Mouse (Mus musculus): ENCODE data around the gene Ascc1. TPM values are rescaled to one million over a fixed set of nuclear protein-coding genes. Genes with fewer than 3 reads are reported as not detected.

Gene Ascc1
- polyA plus RNA-seq, 1 experiment, result 11.9 TPM

GRCm38 (mm10) chr10:60062931-60063330 is 60.3 kb downstream of the Ascc1 start:
- Histone ChIP-seq H3K4me1 (ENCODE audit: control insufficient read depth, insufficient read depth, insufficient read length) (peaks cover 2% of the 10 kb centered on the region; the same call in 1 of the 2 replicates), H3K27ac (ENCODE audit: insufficient read depth, low read length) (no peak overlapping the region), H3K36me3 (ENCODE audit: control insufficient read depth, insufficient read depth, low read length) (peaks cover 3% of the 10 kb centered on the region; the same call in 1 of the 2 replicates), H3K4me3 (ENCODE audit: extremely low read depth, insufficient read depth, insufficient read length) (no peak overlapping the region), H3K27me3 (ENCODE audit: control insufficient read depth, insufficient read depth, low read length) (no peaks in the 10 kb centered on the region)
- DNase-seq (ENCODE audit: low read depth in 1 of 2, low spot score in 2 of 2), result no peak
- WGBS, result 90% methylated on average over 5 of the region's 5 CpGs
- TF ChIP-seq CTCF (IDR thresholded peaks at IDR 0.05; ENCODE audit: extremely low read depth, insufficient read depth, insufficient read length, insufficient replicate concordance) (no peak), POLR2A (IDR thresholded peaks at IDR 0.05; ENCODE audit: low read depth, low read length) (no peak)

DNA sequence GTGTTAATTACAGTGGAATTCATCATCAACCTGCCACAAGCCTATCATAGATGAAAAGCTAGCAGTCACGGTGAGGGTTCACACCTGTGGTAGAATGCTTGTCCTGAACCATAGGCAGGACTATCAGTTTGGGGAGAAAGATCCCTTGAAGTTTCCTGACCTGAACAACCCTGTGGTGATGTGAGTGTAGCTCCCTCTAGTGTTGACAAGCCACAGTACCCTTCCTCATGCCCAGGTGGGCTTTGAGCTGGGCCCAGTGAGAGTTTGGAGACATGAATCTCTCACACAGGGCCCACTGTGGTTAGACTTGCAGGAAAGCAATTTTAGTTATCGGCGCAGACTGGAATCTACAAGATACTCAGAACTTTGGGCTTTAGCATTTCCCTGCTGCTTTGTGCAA is 63.9 kb downstream of the Ascc1 start:
- Histone ChIP-seq H3K27ac (ENCODE audit: insufficient read depth, low read length) (no peak overlapping the region), H3K27me3 (ENCODE audit: control insufficient read depth, insufficient read depth, low read length) (no peaks in the 10 kb centered on the region), H3K36me3 (ENCODE audit: control insufficient read depth, insufficient read depth, low read length) (0 out of 2 replicates have a peak, but pooled peaks cover 1% of the 10 kb centered on the region), H3K4me3 (ENCODE audit: extremely low read depth, insufficient read depth, insufficient read length) (no peak overlapping the region), H3K4me1 (ENCODE audit: control insufficient read depth, insufficient read depth, insufficient read length) (peaks cover 2% of the 10 kb centered on the region; the same call in 1 of the 2 replicates)
- 86% methylated on average over 3 of the region's 3 CpGs for WGBS
- peak; percentile 17 to 31 for DNase-seq (ENCODE audit: low read depth in 1 of 2, low spot score in 2 of 2)
- TF ChIP-seq CTCF (IDR thresholded peaks at IDR 0.05; ENCODE audit: extremely low read depth, insufficient read depth, insufficient read length, insufficient replicate concordance) (peak; percentile 69; the same call in 1 of the 2 replicates), POLR2A (IDR thresholded peaks at IDR 0.05; ENCODE audit: low read depth, low read length) (no peak)

DNA sequence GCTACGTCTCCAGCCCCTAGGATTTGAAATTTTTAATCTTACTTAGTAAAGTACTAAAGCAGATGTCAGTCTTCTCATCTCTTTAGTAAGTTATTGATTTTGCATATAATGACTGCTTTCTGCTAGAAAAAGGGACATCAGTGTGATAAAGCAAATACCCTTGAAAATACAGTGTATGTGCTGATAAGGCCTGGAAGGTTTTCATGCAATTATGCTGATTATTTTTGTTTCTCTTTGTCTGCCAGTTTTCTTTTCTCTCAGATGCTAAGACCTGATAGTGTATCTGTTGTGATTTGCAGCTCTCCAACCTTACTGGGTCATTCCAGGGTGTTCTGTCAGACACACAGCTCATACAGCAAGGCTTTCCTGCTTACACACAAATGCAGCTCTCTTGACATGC is 72.6 kb downstream of the Ascc1 start:
- Histone ChIP-seq H3K4me3 (ENCODE audit: extremely low read depth, insufficient read depth, insufficient read length) (no peak overlapping the region), H3K4me1 (ENCODE audit: control insufficient read depth, insufficient read depth, insufficient read length) (peaks cover 1% of the 10 kb centered on the region; the same call in 1 of the 2 replicates), H3K27ac (ENCODE audit: insufficient read depth, low read length) (no peak overlapping the region), H3K27me3 (ENCODE audit: control insufficient read depth, insufficient read depth, low read length) (no peaks in the 10 kb centered on the region), H3K36me3 (ENCODE audit: control insufficient read depth, insufficient read depth, low read length) (no peaks in the 10 kb centered on the region)
- WGBS, result 93% methylated on average over 1 of the region's 1 CpGs
- no peak for TF ChIP-seq CTCF (IDR thresholded peaks at IDR 0.05; ENCODE audit: extremely low read depth, insufficient read depth, insufficient read length, insufficient replicate concordance)
- no peak for TF ChIP-seq POLR2A (IDR thresholded peaks at IDR 0.05; ENCODE audit: low read depth, low read length)
- no peak for DNase-seq (ENCODE audit: low read depth in 1 of 2, low spot score in 2 of 2)

DNA sequence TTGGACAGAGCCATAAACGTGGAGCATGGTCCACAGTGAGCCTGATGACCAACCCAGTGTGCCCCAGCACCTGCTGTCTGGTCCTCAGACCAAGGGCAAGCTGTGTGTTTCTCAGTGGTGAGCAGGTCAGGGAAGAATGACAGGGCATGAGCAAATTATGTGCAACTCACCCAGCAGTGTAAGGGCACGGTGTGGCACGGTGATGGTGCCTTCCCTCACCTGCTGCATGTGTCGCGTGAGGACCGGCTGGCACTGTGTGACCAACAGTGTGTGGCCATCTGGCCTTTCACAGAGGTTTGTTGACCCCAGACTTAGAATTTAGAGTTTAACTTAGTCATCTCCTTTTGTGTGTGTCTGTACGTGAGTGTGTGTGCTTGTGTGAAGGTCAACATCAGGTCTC is 74.6 kb downstream of the Ascc1 start:
- 93% methylated on average over 7 of the region's 7 CpGs for WGBS
- Histone ChIP-seq H3K27ac (ENCODE audit: insufficient read depth, low read length) (no peak overlapping the region), H3K4me3 (ENCODE audit: extremely low read depth, insufficient read depth, insufficient read length) (no peak overlapping the region), H3K27me3 (ENCODE audit: control insufficient read depth, insufficient read depth, low read length) (no peaks in the 10 kb centered on the region), H3K4me1 (ENCODE audit: control insufficient read depth, insufficient read depth, insufficient read length) (peaks cover 18% of the 10 kb centered on the region; the same call in 1 of the 2 replicates), H3K36me3 (ENCODE audit: control insufficient read depth, insufficient read depth, low read length) (no peaks in the 10 kb centered on the region)
- no peak for DNase-seq (ENCODE audit: low read depth in 1 of 2, low spot score in 2 of 2)
- TF ChIP-seq POLR2A (IDR thresholded peaks at IDR 0.05; ENCODE audit: low read depth, low read length) (no peak), CTCF (IDR thresholded peaks at IDR 0.05; ENCODE audit: extremely low read depth, insufficient read depth, insufficient read length, insufficient replicate concordance) (no peak)

GRCm38 (mm10) chr10:60077736-60078560 is 75.3 kb downstream of the Ascc1 start:
- no peak for TF ChIP-seq POLR2A (IDR thresholded peaks at IDR 0.05; ENCODE audit: low read depth, low read length)
- no peak for TF ChIP-seq CTCF (IDR thresholded peaks at IDR 0.05; ENCODE audit: extremely low read depth, insufficient read depth, insufficient read length, insufficient replicate concordance)
- H3K36me3 ChIP-seq (ENCODE audit: control insufficient read depth, insufficient read depth, low read length), result no peaks in the 10 kb centered on the region
- H3K4me3 ChIP-seq (ENCODE audit: extremely low read depth, insufficient read depth, insufficient read length), result no peak overlapping the region
- H3K27me3 ChIP-seq (ENCODE audit: control insufficient read depth, insufficient read depth, low read length), result no peaks in the 10 kb centered on the region
- H3K27ac ChIP-seq (ENCODE audit: insufficient read depth, low read length), result peak overlapping the region; percentile 11; the same call in 1 of the 2 replicates
- no peak for DNase-seq (ENCODE audit: low read depth in 1 of 2, low spot score in 2 of 2)
- H3K4me1 ChIP-seq (ENCODE audit: control insufficient read depth, insufficient read depth, insufficient read length), result peaks cover 22% of the 10 kb centered on the region; the same call in 1 of the 2 replicates
- 69% methylated on average over 18 of the region's 18 CpGs for WGBS

GRCm38 (mm10) chr10:60078561-60078917 is 75.9 kb downstream of the Ascc1 start:
- Histone ChIP-seq H3K4me1 (ENCODE audit: control insufficient read depth, insufficient read depth, insufficient read length) (peaks cover 22% of the 10 kb centered on the region; the same call in 1 of the 2 replicates), H3K27ac (ENCODE audit: insufficient read depth, low read length) (no peak overlapping the region), H3K36me3 (ENCODE audit: control insufficient read depth, insufficient read depth, low read length) (no peaks in the 10 kb centered on the region), H3K27me3 (ENCODE audit: control insufficient read depth, insufficient read depth, low read length) (no peaks in the 10 kb centered on the region), H3K4me3 (ENCODE audit: extremely low read depth, insufficient read depth, insufficient read length) (no peak overlapping the region)
- 66% methylated on average over 5 of the region's 5 CpGs for WGBS
- no peak for TF ChIP-seq POLR2A (IDR thresholded peaks at IDR 0.05; ENCODE audit: low read depth, low read length)
- no peak for DNase-seq (ENCODE audit: low read depth in 1 of 2, low spot score in 2 of 2)

DNA sequence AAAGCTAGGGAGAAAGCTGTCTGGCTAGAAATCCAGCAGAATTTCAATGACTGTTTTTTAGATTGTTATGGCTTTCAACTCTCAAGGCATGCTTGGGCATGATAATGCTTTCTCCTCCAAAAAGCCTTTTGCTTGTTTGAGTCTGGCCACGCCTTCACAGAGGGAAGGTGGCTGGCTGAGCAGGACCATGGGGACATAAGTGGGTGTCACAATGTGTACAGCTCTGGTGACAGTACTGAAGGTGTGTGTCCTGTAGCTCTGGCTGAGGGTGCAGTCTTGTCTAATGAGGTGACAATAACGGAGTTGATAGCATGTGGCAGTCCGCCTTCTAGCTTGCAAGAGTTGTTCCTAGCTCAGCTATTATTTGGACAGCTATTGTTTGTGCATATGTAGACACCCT is 77.6 kb downstream of the Ascc1 start:
- peaks cover 22% of the 10 kb centered on the region; the same call in 1 of the 2 replicates for H3K4me1 ChIP-seq (ENCODE audit: control insufficient read depth, insufficient read depth, insufficient read length)
- TF ChIP-seq POLR2A (IDR thresholded peaks at IDR 0.05; ENCODE audit: low read depth, low read length), result no peak
- no peak for TF ChIP-seq CTCF (IDR thresholded peaks at IDR 0.05; ENCODE audit: extremely low read depth, insufficient read depth, insufficient read length, insufficient replicate concordance)
- no peaks in the 10 kb centered on the region for H3K27me3 ChIP-seq (ENCODE audit: control insufficient read depth, insufficient read depth, low read length)
- H3K4me3 ChIP-seq (ENCODE audit: extremely low read depth, insufficient read depth, insufficient read length), result no peak overlapping the region
- DNase-seq (ENCODE audit: low read depth in 1 of 2, low spot score in 2 of 2), result no peak
- 76% methylated on average over 3 of the region's 3 CpGs for WGBS
- H3K36me3 ChIP-seq (ENCODE audit: control insufficient read depth, insufficient read depth, low read length), result no peaks in the 10 kb centered on the region
- H3K27ac ChIP-seq (ENCODE audit: insufficient read depth, low read length), result peak overlapping the region; percentile 83

Data from spleen, adult 2 months (tissue).